Mouse (Mus musculus): ENCODE results near the gene Bbs5.

- TF ChIP-seq CTCF (IDR thresholded peaks at IDR 0.05; ENCODE audit: extremely low read depth, insufficient read depth, low read length): no peak
- TF ChIP-seq POLR2A (IDR thresholded peaks at IDR 0.05; ENCODE audit: extremely low read depth, insufficient read depth, low read length): no peak
These were observed 17.8 kb upstream of the Bbs5 start for GRCm38 (mm10) chr2:69629215-69629614.
